Mouse (Mus musculus) myocyte (in vitro differentiated cells): ENCODE measurements at regions not wholly inside any gene's neighbourhood (a gene's known extent, or its start where the extent isn't known, plus 50 kb on each side); places are given as distances from the start of the nearest gene placed in this dataset.

Experiments used
- CEBPB ChIP-seq: IDR thresholded peaks from 2 replicates; pipeline ENCODE4 v1.6.1; 2011; ENCODE audit warnings: mild to moderate bottlenecking, moderate library complexity; ENCODE audit not compliant: poor library complexity, insufficient read depth, severe bottlenecking
- E2F4 ChIP-seq: IDR thresholded peaks from one replicate; pipeline ENCODE4 v1.6.1; 2011; ENCODE audit warnings: mild to moderate bottlenecking, control low read depth, moderate library complexity; ENCODE audit not compliant: insufficient read depth
- MAX ChIP-seq: IDR thresholded peaks from one replicate; pipeline ENCODE4 v1.6.1; 2011; ENCODE audit warnings: low read depth, mild to moderate bottlenecking, control low read depth
- MYOG ChIP-seq, 3 experiments: IDR thresholded peaks; one replicate each; pipeline ENCODE4 v1.6.1; 2011; ENCODE audit warnings: control low read depth in 2 of 3, low read depth in 2 of 3, mild to moderate bottlenecking in 2 of 3; ENCODE audit not compliant: insufficient read length in 2 of 3, control insufficient read depth in 1 of 3, insufficient read depth in 1 of 3
- POLR2A ChIP-seq: IDR thresholded peaks from one replicate; pipeline ENCODE4 v1.6.1; 2011; ENCODE audit warnings: low read depth, mild to moderate bottlenecking, control low read depth, moderate library complexity; ENCODE audit not compliant: insufficient read length
- POLR2AphosphoS2 ChIP-seq: IDR thresholded peaks from one replicate; pipeline ENCODE4 v1.6.1; 2011; ENCODE audit warnings: low read depth, control low read depth; ENCODE audit not compliant: insufficient read length
- TCF3 ChIP-seq: IDR thresholded peaks from one replicate; pipeline ENCODE4 v1.6.1; 2011; ENCODE audit warnings: low read depth, control low read depth; ENCODE audit not compliant: insufficient read length

- no peak for TF ChIP-seq E2F4
- TF ChIP-seq TCF3: no peak
- TF ChIP-seq POLR2A: no peak
- TF ChIP-seq MYOG (IDR thresholded peaks at IDR 0.05; ENCODE audit: control insufficient read depth in 1 of 3, insufficient read depth in 1 of 3, insufficient read length in 2 of 3, low read depth in 2 of 3): no peak
- TF ChIP-seq CEBPB: no peak
- TF ChIP-seq MAX: no peak
- TF ChIP-seq POLR2AphosphoS2: no peak
Observed at GRCm38 (mm10) chr12:30432861-30433260, 59.7 kb upstream of the Sntg2 start.
